Mouse (Mus musculus): ENCODE measurements at regions not wholly inside any gene's neighbourhood (a gene's known extent, or its start where the extent isn't known, plus 50 kb on each side); places are given as distances from the start of the nearest gene placed in this dataset.

GRCm38 (mm10) chr2:16811401-16812281 is 455.5 kb downstream of the Plxdc2 start:
- peak; percentile 85 for DNase-seq

GRCm38 (mm10) chr2:16820442-16820841 is 464.3 kb downstream of the Plxdc2 start:
- DNase-seq, result no peak

- DNase-seq, result no peak
Observed at GRCm38 (mm10) chr2:16824681-16825230, 468.7 kb downstream of the Plxdc2 start.

- peak; percentile 97 for DNase-seq
Observed at GRCm38 (mm10) chr2:16827266-16827665, 471.2 kb downstream of the Plxdc2 start.

- DNase-seq, result peak; percentile 89
Observed at GRCm38 (mm10) chr2:16835960-16836359, 479.9 kb downstream of the Plxdc2 start.

- no peak for DNase-seq
Observed at GRCm38 (mm10) chr2:16838718-16839117, 482.6 kb downstream of the Plxdc2 start.

GRCm38 (mm10) chr2:16849916-16850315 is 493.8 kb downstream of the Plxdc2 start:
- DNase-seq, result peak; percentile 98

- DNase-seq, result peak; percentile 97
Observed at GRCm38 (mm10) chr2:16860056-16860455, 504.0 kb downstream of the Plxdc2 start.

GRCm38 (mm10) chr2:16866163-16866852 is 510.2 kb downstream of the Plxdc2 start:
- DNase-seq, result no peak

- DNase-seq, result peak; percentile 98
Observed at GRCm38 (mm10) chr2:16892381-16892780, 536.3 kb downstream of the Plxdc2 start.

- DNase-seq, result no peak
Observed at GRCm38 (mm10) chr2:16909246-16910038, 553.3 kb downstream of the Plxdc2 start.

- DNase-seq, result no peak
Observed at GRCm38 (mm10) chr2:16914633-16915032, 558.5 kb downstream of the Plxdc2 start.

GRCm38 (mm10) chr2:16929974-16930373 is 573.9 kb downstream of the Plxdc2 start:
- DNase-seq, result no peak

- no peak for DNase-seq
Observed at GRCm38 (mm10) chr2:16959432-16959831, 603.3 kb downstream of the Plxdc2 start.

GRCm38 (mm10) chr2:16977380-16977779 is 621.3 kb downstream of the Plxdc2 start:
- no peak for DNase-seq

GRCm38 (mm10) chr2:16982823-16983222 is 626.7 kb downstream of the Plxdc2 start:
- no peak for DNase-seq

- no peak for DNase-seq
Observed at GRCm38 (mm10) chr2:16983583-16984221, 627.6 kb downstream of the Plxdc2 start.

All from heart, adult 11 months (tissue).